Mouse (Mus musculus) heart, adult 2 months (tissue): ENCODE measurements around the gene Sp1. TPM values are rescaled to one million over a fixed set of nuclear protein-coding genes. Genes with fewer than 3 reads are reported as not detected.

Source experiments
- DNase-seq, 2 experiments: peaks; one replicate each; pipeline ENCODE4 v3.0.0; 2021
- H3K27ac ChIP-seq: fragments of 200-600 bp; 2 replicates; pipeline ENCODE4 v1.8.1; 2022
- H3K27me3 ChIP-seq: fragments of 200-500 bp; 2 replicates; pipeline ENCODE4 v1.6.1; 2012; ENCODE audit warnings: mild to moderate bottlenecking, low read length, inconsistent platforms, mixed read lengths; ENCODE audit not compliant: control insufficient read depth, insufficient read depth
- H3K36me3 ChIP-seq: fragments of 200-500 bp; 2 replicates; pipeline ENCODE4 v1.6.1; 2012; ENCODE audit warnings: low read length, inconsistent platforms; ENCODE audit not compliant: control insufficient read depth, insufficient read depth
- H3K4me1 ChIP-seq: fragments of 200-500 bp; 2 replicates; pipeline ENCODE4 v1.6.1; 2011; ENCODE audit warnings: low read length; ENCODE audit not compliant: control insufficient read depth, insufficient read depth
- H3K4me3 ChIP-seq: fragments of 200-600 bp; 2 replicates; pipeline ENCODE4 v1.8.1; 2022
- H3K79me2 ChIP-seq: fragments of 200-500 bp; replicated peaks from 2 replicates; pipeline ENCODE4 v1.6.1; 2012; ENCODE audit warnings: mild to moderate bottlenecking, inconsistent platforms, low read length, moderate library complexity, mixed read lengths; ENCODE audit not compliant: control insufficient read depth, insufficient read depth
- H3K9ac ChIP-seq: fragments of 200-500 bp; 2 replicates; pipeline ENCODE4 v1.6.1; 2012; ENCODE audit warnings: low read depth, mild to moderate bottlenecking, control low read depth, inconsistent platforms, low read length, mixed read lengths
- CTCF ChIP-seq: fragments of 200-600 bp; IDR thresholded peaks from 2 replicates; pipeline ENCODE4 v1.8.1; 2022; ENCODE audit warnings: antibody characterized with exemption, mild to moderate bottlenecking, moderate library complexity
- EP300 ChIP-seq: fragments of 200-500 bp; IDR thresholded peaks from 2 replicates; pipeline ENCODE4 v1.6.1; 2011; ENCODE audit warnings: low read depth, low read length, control low read depth; ENCODE audit not compliant: insufficient read depth
- POLR2A ChIP-seq: fragments of 200-500 bp; IDR thresholded peaks from 2 replicates; pipeline ENCODE4 v1.6.1; 2011; ENCODE audit warnings: mild to moderate bottlenecking, low read depth, low read length, control low read depth; ENCODE audit not compliant: insufficient read depth
- WGBS: fragments of 180-500 bp; shearing (Covaris S2); methylation state at CpG from one replicate; pipeline ENCODE4 v1.1.7; 2018; 5-methylcytosine and 5-hydroxymethylcytosine counted together
- intact Hi-C: fragments of 180-260 bp; cut with DNase I; formaldehyde crosslinking; loops from one replicate; pipeline ENCODE4 v1.15.1; 2025
- polyA plus RNA-seq: library from polyadenylated mRNA; depleted of rRNA; stranded (reverse); fragments of >200 nt; gene quantifications from 2 replicates; pipeline ENCODE4 v1.2.3, GENCODE M21; 2012
- total RNA-seq, 2 experiments: library from RNA; stranded (reverse); gene quantifications; 2 replicates each; pipeline ENCODE4 v1.2.3; 2021

Gene Sp1
- total and polyA plus RNA-seq, 3 experiments, result 9.6 to 41.5 (median 36.5) TPM

GRCm38 (mm10) chr15:102364678-102365077, 41.3 kb upstream of the Sp1 start:
- no peak for DNase-seq
- Histone ChIP-seq H3K4me3 (no peak overlapping the region), H3K36me3 (no peaks in the 10 kb centered on the region), H3K79me2 (no peaks in the 10 kb centered on the region), H3K27me3 (no peaks in the 10 kb centered on the region; the same call in none of the 2 replicates), H3K4me1 (no peaks in the 10 kb centered on the region), H3K27ac (no peak overlapping the region), H3K9ac (no peak overlapping the region)
- intact Hi-C loops, result no loop called here
- WGBS, result 90% methylated on average over 1 of the region's 1 CpGs
- TF ChIP-seq CTCF (no peak), EP300 (no peak), POLR2A (no peak)

GRCm38 (mm10) chr15:102366238-102366637, 39.7 kb upstream of the Sp1 start:
- H3K4me1 ChIP-seq, result no peaks in the 10 kb centered on the region
- DNase-seq, result no peak
- H3K36me3 ChIP-seq, result no peaks in the 10 kb centered on the region
- no peaks in the 10 kb centered on the region for H3K79me2 ChIP-seq
- intact Hi-C loops, result no loop called here
- H3K4me3 ChIP-seq, result no peak overlapping the region
- H3K27me3 ChIP-seq, result no peaks in the 10 kb centered on the region; the same call in none of the 2 replicates
- 23% methylated on average over 7 of the region's 7 CpGs for WGBS
- no peak overlapping the region for H3K9ac ChIP-seq
- no peak for TF ChIP-seq POLR2A
- TF ChIP-seq EP300, result no peak
- TF ChIP-seq CTCF, result no peak
- H3K27ac ChIP-seq, result no peak overlapping the region

- Histone ChIP-seq H3K79me2 (no peaks in the 10 kb centered on the region), H3K9ac (no peak within 1 kb of the TSS), H3K27me3 (no peaks in the 10 kb centered on the region; the same call in none of the 2 replicates), H3K36me3 (no peaks in the 10 kb centered on the region), H3K27ac (no peak within 1 kb of the TSS), H3K4me3 (no peak within 1 kb of the TSS), H3K4me1 (no peaks in the 10 kb centered on the region)
- WGBS, result 7% methylated on average over 15 of the region's 15 CpGs
- no peak for TF ChIP-seq POLR2A
- no peak for TF ChIP-seq CTCF
- no peak for TF ChIP-seq EP300
- no peak for DNase-seq
- intact Hi-C loops, result no loop called here
Measured at GRCm38 (mm10) chr15:102366733-102367344, 39.1 kb upstream of the Sp1 start, which contains the start of gene Sp7. Gene Sp7, minus strand, starts transcription at chr15:102367182.

GRCm38 (mm10) chr15:102369972-102370371, 36.0 kb upstream of the Sp1 start:
- H3K9ac ChIP-seq, result no peak overlapping the region
- no peaks in the 10 kb centered on the region for H3K4me1 ChIP-seq
- intact Hi-C loops, result no loop called here
- DNase-seq, result no peak
- WGBS, result 12% methylated on average over 13 of the region's 13 CpGs
- no peaks in the 10 kb centered on the region for H3K79me2 ChIP-seq
- H3K36me3 ChIP-seq, result no peaks in the 10 kb centered on the region
- TF ChIP-seq CTCF (no peak), POLR2A (no peak), EP300 (no peak)
- no peak overlapping the region for H3K27ac ChIP-seq
- no peaks in the 10 kb centered on the region; the same call in none of the 2 replicates for H3K27me3 ChIP-seq
- H3K4me3 ChIP-seq, result no peak overlapping the region

GRCm38 (mm10) chr15:102370727-102371126, 35.2 kb upstream of the Sp1 start:
- no peak overlapping the region for H3K27ac ChIP-seq
- no peaks in the 10 kb centered on the region for H3K4me1 ChIP-seq
- no peaks in the 10 kb centered on the region; the same call in 1 of the 2 replicates for H3K27me3 ChIP-seq
- no peak overlapping the region for H3K9ac ChIP-seq
- 40% methylated on average over 10 of the region's 10 CpGs for WGBS
- no peaks in the 10 kb centered on the region for H3K36me3 ChIP-seq
- intact Hi-C loops, result no loop called here
- H3K79me2 ChIP-seq, result no peaks in the 10 kb centered on the region
- no peak for DNase-seq
- no peak overlapping the region for H3K4me3 ChIP-seq
- no peak for TF ChIP-seq POLR2A
- no peak for TF ChIP-seq EP300
- no peak for TF ChIP-seq CTCF

GRCm38 (mm10) chr15:102376453-102377162, 29.3 kb upstream of the Sp1 start:
- WGBS, result 3% methylated on average over 42 of the region's 43 CpGs
- Histone ChIP-seq H3K79me2 (no peaks in the 10 kb centered on the region), H3K27ac (peak overlapping the region; percentile 87), H3K4me1 (peaks cover 4% of the 10 kb centered on the region), H3K4me3 (peak overlapping the region; percentile 74), H3K9ac (peak overlapping the region; percentile 93), H3K36me3 (no peaks in the 10 kb centered on the region), H3K27me3 (no peaks in the 10 kb centered on the region)
- TF ChIP-seq POLR2A, result peak; percentile 61
- no peak for TF ChIP-seq CTCF
- intact Hi-C loops, result loop anchor here (1.0 to 5.0 kb wide), 3 partner anchors 25 to 92 kb away; no protein-coding TSS in a partner anchor
- peak; percentile 78 to 81 for DNase-seq
